Mouse (Mus musculus): Measurements from ENCODE around the gene Cd79a.

Cd79a gene

GRCm38 (mm10) chr7:24930475-24930874 lies 33.3 kb downstream of the Cd79a start:
- DNase-seq: peak; percentile 53 to 55

- DNase-seq: no peak
Observed at GRCm38 (mm10) chr7:24931651-24932050, 34.5 kb downstream of the Cd79a start.

- DNase-seq: no peak
Observed at GRCm38 (mm10) chr7:24943641-24944040, 46.5 kb downstream of the Cd79a start.

- DNase-seq: no peak
Observed at GRCm38 (mm10) chr7:24944257-24944950, 47.2 kb downstream of the Cd79a start, which contains the start of gene Gm4881. TSS of gene Gm4881 (minus strand) at chr7:24944494.

GRCm38 (mm10) chr7:24947316-24948048 lies 50.3 kb downstream of the Cd79a start:
- no peak for DNase-seq

GRCm38 (mm10) chr7:24948774-24949173 lies 51.6 kb downstream of the Cd79a start:
- peak in 1 of 2 experiments; percentile 53 for DNase-seq

GRCm38 (mm10) chr7:24949958-24950623 lies 52.9 kb downstream of the Cd79a start:
- DNase-seq: peak; percentile 92 to 95
